Mouse (Mus musculus) limb, embryonic 14.5 days (tissue): ENCODE measurements at regions not wholly inside any gene's neighbourhood (a gene's known extent, or its start where the extent isn't known, plus 50 kb on each side); places are given as distances from the start of the nearest gene placed in this dataset.

Experiments used
- ATAC-seq: fragments of 200-750 bp; cut with Nextera tagmentation; 2 replicates; pipeline ENCODE4 v1.8.0; 2017; ENCODE audit warnings: low read depth, moderate number of reproducible peaks, moderate TSS enrichment; ENCODE audit not compliant: low FRiP score
- DNase-seq: peaks from one replicate; pipeline ENCODE4 v3.0.0-alpha.2; 2015; ENCODE audit warnings: low spot score
- H3K27ac ChIP-seq: fragments of 300-500 bp; sonication (generic); replicated peaks from 2 replicates; pipeline ENCODE4 v1.5.1; 2014; ENCODE audit warnings: low read depth, mild to moderate bottlenecking, low read length, moderate library complexity, mixed read lengths
- H3K27me3 ChIP-seq: fragments of 300-500 bp; sonication (generic); 2 replicates; pipeline ENCODE4 v1.6.1; 2014; ENCODE audit warnings: low read length, mixed read lengths; ENCODE audit not compliant: control insufficient read depth, insufficient read depth
- H3K36me3 ChIP-seq: fragments of 300-500 bp; sonication (generic); 2 replicates; pipeline ENCODE4 v1.6.1; 2014; ENCODE audit warnings: mild to moderate bottlenecking, low read length, moderate library complexity, mixed read lengths; ENCODE audit not compliant: control insufficient read depth, insufficient read depth
- H3K4me1 ChIP-seq: fragments of 300-500 bp; sonication (generic); 2 replicates; pipeline ENCODE4 v1.6.1; 2014; ENCODE audit warnings: antibody characterized with exemption, low read length, mixed read lengths; ENCODE audit not compliant: control insufficient read depth, insufficient read depth
- H3K4me2 ChIP-seq: fragments of 300-500 bp; sonication (generic); replicated peaks from 2 replicates; pipeline ENCODE4 v1.6.1; 2014; ENCODE audit warnings: low read depth, mild to moderate bottlenecking, low read length, moderate library complexity; ENCODE audit not compliant: severe bottlenecking
- H3K4me3 ChIP-seq: fragments of 300-500 bp; sonication (generic); replicated peaks from 2 replicates; pipeline ENCODE4 v1.5.1; 2014; ENCODE audit warnings: low read length
- H3K9ac ChIP-seq: fragments of 300-500 bp; sonication (generic); 2 replicates; pipeline ENCODE4 v1.6.1; 2014; ENCODE audit warnings: mild to moderate bottlenecking, low read depth, low read length, moderate library complexity; ENCODE audit not compliant: severe bottlenecking
- H3K9me3 ChIP-seq: fragments of 300-500 bp; sonication (generic); 2 replicates; pipeline ENCODE4 v1.6.1; 2016; ENCODE audit warnings: low read length; ENCODE audit not compliant: control insufficient read depth
- POLR2A ChIP-seq: fragments of 200-500 bp; IDR thresholded peaks from 2 replicates; pipeline ENCODE4 v1.8.0; 2012; ENCODE audit warnings: inconsistent platforms, mild to moderate bottlenecking, moderate library complexity, borderline replicate concordance; ENCODE audit not compliant: insufficient read depth, insufficient read length; ENCODE audit errors: extremely low read depth
- WGBS: fragments of 180-500 bp; shearing (Covaris S2); extraction: QIAGEN DNeasy Blood & Tissue Kit; methylation state at CpG from one replicate; pipeline ENCODE4 v1.1.7; 2014; 5-methylcytosine and 5-hydroxymethylcytosine counted together

GRCm38 (mm10) chr11:48219157-48219556, 230.4 kb upstream of the Sgcd start:
- no peak for DNase-seq
- H3K36me3 ChIP-seq = no peaks in the 10 kb centered on the region
- H3K9ac ChIP-seq = no peak overlapping the region
- H3K27ac ChIP-seq = no peak overlapping the region
- no peaks in the 10 kb centered on the region for H3K9me3 ChIP-seq
- no peak for TF ChIP-seq POLR2A
- H3K4me2 ChIP-seq = no peak overlapping the region
- H3K4me3 ChIP-seq = no peak overlapping the region
- no peak for ATAC-seq
- 56% methylated on average over 1 of the region's 1 CpGs for WGBS
- peaks cover 4% of the 10 kb centered on the region for H3K4me1 ChIP-seq
- H3K27me3 ChIP-seq = no peaks in the 10 kb centered on the region

GRCm38 (mm10) chr11:48216762-48217161, 228.0 kb upstream of the Sgcd start:
- Histone ChIP-seq H3K4me1 (peaks cover 4% of the 10 kb centered on the region), H3K36me3 (no peaks in the 10 kb centered on the region), H3K9ac (no peak overlapping the region), H3K27me3 (no peaks in the 10 kb centered on the region), H3K9me3 (no peaks in the 10 kb centered on the region), H3K4me3 (no peak overlapping the region), H3K4me2 (no peak overlapping the region), H3K27ac (no peak overlapping the region)
- 40% methylated on average over 2 of the region's 2 CpGs for WGBS
- no peak for TF ChIP-seq POLR2A
- DNase-seq (peak; percentile 64), ATAC-seq (peak; percentile 81)

GRCm38 (mm10) chr11:48186604-48187003, 197.8 kb upstream of the Sgcd start:
- no peaks in the 10 kb centered on the region for H3K36me3 ChIP-seq
- no peak overlapping the region for H3K4me2 ChIP-seq
- no peak for TF ChIP-seq POLR2A
- no peak overlapping the region for H3K4me3 ChIP-seq
- DNase-seq = no peak
- no peak overlapping the region for H3K9ac ChIP-seq
- 55% methylated on average over 4 of the region's 4 CpGs for WGBS
- no peaks in the 10 kb centered on the region for H3K9me3 ChIP-seq
- ATAC-seq = no peak
- no peaks in the 10 kb centered on the region for H3K27me3 ChIP-seq
- H3K4me1 ChIP-seq = no peaks in the 10 kb centered on the region
- H3K27ac ChIP-seq = no peak overlapping the region

GRCm38 (mm10) chr11:48178943-48179342, 190.2 kb upstream of the Sgcd start:
- DNase-seq = no peak

GRCm38 (mm10) chr11:48178174-48178573, 189.4 kb upstream of the Sgcd start:
- Histone ChIP-seq H3K9ac (no peak overlapping the region), H3K27ac (no peak overlapping the region), H3K36me3 (no peaks in the 10 kb centered on the region), H3K4me2 (no peak overlapping the region), H3K9me3 (no peaks in the 10 kb centered on the region), H3K27me3 (no peaks in the 10 kb centered on the region), H3K4me3 (no peak overlapping the region), H3K4me1 (no peaks in the 10 kb centered on the region)
- no peak for DNase-seq
- no peak for TF ChIP-seq POLR2A
- ATAC-seq = no peak
- WGBS = 33% methylated on average over 3 of the region's 3 CpGs

More at GRCm38 (mm10) chr11:48178943-48179342, 190.2 kb upstream of the Sgcd start:
- Histone ChIP-seq H3K27me3 (no peaks in the 10 kb centered on the region), H3K4me3 (no peak overlapping the region), H3K4me1 (no peaks in the 10 kb centered on the region), H3K27ac (no peak overlapping the region), H3K36me3 (no peaks in the 10 kb centered on the region), H3K9me3 (no peaks in the 10 kb centered on the region), H3K9ac (no peak overlapping the region), H3K4me2 (no peak overlapping the region)
- TF ChIP-seq POLR2A = no peak
- no peak for ATAC-seq

- H3K27me3 ChIP-seq = no peaks in the 10 kb centered on the region
- no peak overlapping the region for H3K4me2 ChIP-seq
- H3K36me3 ChIP-seq = no peaks in the 10 kb centered on the region
- ATAC-seq = no peak
- 65% methylated on average over 4 of the region's 4 CpGs for WGBS
- no peaks in the 10 kb centered on the region for H3K4me1 ChIP-seq
- DNase-seq = no peak
- H3K9me3 ChIP-seq = no peaks in the 10 kb centered on the region
- no peak for TF ChIP-seq POLR2A
- no peak overlapping the region for H3K4me3 ChIP-seq
- no peak overlapping the region for H3K9ac ChIP-seq
- H3K27ac ChIP-seq = no peak overlapping the region
Measured at GRCm38 (mm10) chr11:48176451-48176850, 187.7 kb upstream of the Sgcd start.
